Mouse (Mus musculus) MEL (cell line): ENCODE data around the gene Grk5.

Source experiments
- CTCF ChIP-seq, 3 experiments: IDR thresholded peaks in 2 of 3; conservative IDR thresholded peaks in 1 of 3; 2 replicates each; pipeline ENCODE4 v1.5.1; 2011 to 2012; ENCODE audit warnings: low read length in 3 of 3, low read depth in 2 of 3, mild to moderate bottlenecking in 2 of 3, improper control_type of control experiment in 1 of 3, inconsistent platforms in 1 of 3, mixed read lengths in 1 of 3, moderate library complexity in 1 of 3; ENCODE audit not compliant: control insufficient read depth in 1 of 3, insufficient read depth in 1 of 3, poor library complexity in 1 of 3, severe bottlenecking in 1 of 3
- GATA1 ChIP-seq: IDR thresholded peaks from 2 replicates; pipeline ENCODE4 v1.6.1; 2011; ENCODE audit warnings: low read depth, low read length, improper control_type of control experiment
- JUND ChIP-seq: IDR thresholded peaks from 2 replicates; pipeline ENCODE4 v1.6.1; 2011; ENCODE audit warnings: low read depth, mild to moderate bottlenecking, improper control_type of control experiment, low read length
- POLR2A ChIP-seq, 2 experiments: IDR thresholded peaks; 2 replicates each; pipeline ENCODE4 v1.6.1; 2011 to 2012; ENCODE audit warnings: low read length in 2 of 2, mild to moderate bottlenecking in 2 of 2, control low read depth in 1 of 2, improper control_type of control experiment in 1 of 2, low read depth in 1 of 2, moderate library complexity in 1 of 2; ENCODE audit not compliant: control insufficient read depth in 1 of 2, insufficient read depth in 1 of 2, poor library complexity in 1 of 2
- POLR2AphosphoS5 ChIP-seq: IDR thresholded peaks from 2 replicates; pipeline ENCODE4 v1.6.1; 2012; ENCODE audit warnings: low read depth, borderline replicate concordance, mild to moderate bottlenecking, inconsistent platforms, low read length, moderate library complexity, mixed read lengths
- ZC3H11A ChIP-seq: IDR thresholded peaks from 2 replicates; pipeline ENCODE4 v1.6.1; 2012; ENCODE audit warnings: low read depth, mild to moderate bottlenecking, inconsistent platforms, low read length, improper control_type of control experiment

- TF ChIP-seq POLR2A (IDR thresholded peaks at IDR 0.05; ENCODE audit: control insufficient read depth in 1 of 2, insufficient read depth in 1 of 2, low read depth in 1 of 2, low read length in 2 of 2, poor library complexity in 1 of 2): no peak
- TF ChIP-seq CTCF (IDR thresholded peaks at IDR 0.05 in 2 of 3, conservative IDR thresholded peaks at IDR 0.05 in 1 of 3; ENCODE audit: control insufficient read depth in 1 of 3, insufficient read depth in 1 of 3, low read depth in 2 of 3, low read length in 3 of 3, poor library complexity in 1 of 3, severe bottlenecking in 1 of 3): no peak
- TF ChIP-seq POLR2AphosphoS5: no peak
- TF ChIP-seq GATA1: no peak
- no peak for TF ChIP-seq JUND
- no peak for TF ChIP-seq ZC3H11A
Observed at GRCm38 (mm10) chr19:61052786-61053185, 163.2 kb downstream of the Grk5 start.
